Mouse (Mus musculus): ENCODE data around the gene Vmn1r217. TPM values are rescaled to one million over a fixed set of nuclear protein-coding genes. Genes with fewer than 3 reads are reported as not detected.

Gene Vmn1r217
- polyA plus RNA-seq (2017; shearing (Covaris generic)): not detected

DNA sequence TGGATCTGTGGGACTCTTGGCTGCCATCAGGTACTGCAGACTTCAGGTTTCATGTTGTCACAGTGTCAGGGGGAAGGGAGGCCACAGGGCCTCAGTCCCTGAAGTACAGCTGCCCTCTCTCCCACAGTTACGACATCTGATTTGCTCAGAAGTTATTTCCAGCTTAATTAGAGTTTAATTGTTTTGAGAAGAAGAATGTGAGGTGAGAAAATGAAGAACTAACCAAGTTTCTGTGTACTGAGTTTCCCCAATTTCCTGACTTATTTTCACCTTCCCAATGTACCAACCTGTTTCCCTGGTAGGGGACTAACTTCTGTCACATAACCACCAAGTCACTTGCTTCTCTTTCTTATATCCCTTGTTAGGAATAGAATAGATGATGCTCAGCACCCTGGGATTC lies at the start of gene Vmn1r217:
Gene Vmn1r217 (minus strand): TSS at position 101 of the 400 bp plus-strand sequence.

GRCm38 (mm10) chr13:23159012-23159411 lies 41.0 kb upstream of the Vmn1r217 start, which contains the start of gene Vmn1r219:
Gene Vmn1r219 (plus strand): TSS chr13:23159312.

GRCm38 (mm10) chr13:23133099-23133498 lies 15.1 kb upstream of the Vmn1r217 start, which contains the start of gene Vmn1r218:
Gene Vmn1r218 (plus strand): TSS chr13:23133155.

DNA sequence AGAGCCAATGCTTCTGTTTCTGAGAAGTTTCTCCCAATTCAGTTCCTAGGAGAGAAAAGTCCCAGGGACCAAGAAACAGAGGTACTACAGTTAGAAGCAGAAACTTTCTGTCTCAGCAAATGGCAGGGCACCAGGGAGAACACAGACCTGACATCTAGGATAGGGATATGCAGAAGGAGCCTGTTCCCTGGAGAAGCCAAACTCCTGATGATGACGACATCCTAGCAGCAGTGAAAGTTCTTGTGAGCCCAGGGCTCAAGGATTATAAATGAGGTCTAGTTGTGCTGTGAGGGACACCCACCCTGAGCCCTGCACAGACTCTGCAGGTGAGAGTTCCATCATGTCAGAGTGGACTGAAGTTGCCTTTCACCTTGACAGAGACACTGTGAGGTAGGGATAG lies 50.3 kb downstream of the Vmn1r217 start, which contains the start of gene Vmn1r215:
Gene Vmn1r215 (plus strand): TSS at position 301 of the 400 bp plus-strand sequence.

Other genes starting within 250 kb of the Vmn1r217 start
- gene Vmn1r212, start 234.0 kb downstream of the Vmn1r217 start, polyA plus RNA-seq (2017; shearing (Covaris generic)): not detected
- gene Vmn1r213, start 110.6 kb downstream of the Vmn1r217 start, polyA plus RNA-seq (2017; shearing (Covaris generic)): not detected
- not detected for gene Vmn1r214, start 87.8 kb downstream of the Vmn1r217 start, polyA plus RNA-seq (2017; shearing (Covaris generic))
- gene Vmn1r215, start 50.2 kb downstream of the Vmn1r217 start, polyA plus RNA-seq (2017; shearing (Covaris generic)): not detected
- 0.05 TPM for gene Vmn1r218, start 14.9 kb upstream of the Vmn1r217 start, polyA plus RNA-seq (2017; shearing (Covaris generic))
- not detected for gene Vmn1r219, start 41.1 kb upstream of the Vmn1r217 start, polyA plus RNA-seq (2017; shearing (Covaris generic))
- not detected for gene Vmn1r220, start 69.7 kb upstream of the Vmn1r217 start, polyA plus RNA-seq (2017; shearing (Covaris generic))
- not detected for gene Vmn1r221, start 95.9 kb upstream of the Vmn1r217 start, polyA plus RNA-seq (2017; shearing (Covaris generic))
- not detected for gene Vmn1r222, start 117.7 kb upstream of the Vmn1r217 start, polyA plus RNA-seq (2017; shearing (Covaris generic))
- not detected for gene Vmn1r223, start 128.9 kb upstream of the Vmn1r217 start, polyA plus RNA-seq (2017; shearing (Covaris generic))

All from inflammation-experienced regulatory T-cells, adult 16 weeks (primary cell).